Mouse (Mus musculus): ENCODE measurements around the gene 1700008O03Rik.

1700008O03Rik gene

DNA sequence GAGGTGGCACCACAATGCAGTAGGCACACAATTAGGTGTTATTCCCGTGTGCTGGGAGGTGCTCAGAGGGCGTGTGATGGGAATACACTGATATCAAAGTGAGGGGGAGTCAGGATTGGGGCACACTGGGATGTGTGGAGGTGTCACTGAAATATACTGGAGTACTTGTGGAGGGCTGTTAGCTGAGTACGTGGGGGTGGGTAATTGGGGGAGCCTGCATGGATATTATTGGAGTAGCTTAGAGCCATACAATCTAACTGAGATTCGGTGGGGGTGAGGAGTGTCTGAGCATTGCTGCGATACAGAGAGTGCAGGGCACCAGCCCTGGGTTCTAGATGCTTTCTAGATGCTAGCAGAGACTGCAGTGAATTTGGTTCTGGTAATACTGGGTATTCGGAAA is 45.4 kb downstream of the 1700008O03Rik start:
- TF ChIP-seq GATA4 (IDR thresholded peaks at IDR 0.05; ENCODE audit: insufficient replicate concordance, low read length) = no peak

DNA sequence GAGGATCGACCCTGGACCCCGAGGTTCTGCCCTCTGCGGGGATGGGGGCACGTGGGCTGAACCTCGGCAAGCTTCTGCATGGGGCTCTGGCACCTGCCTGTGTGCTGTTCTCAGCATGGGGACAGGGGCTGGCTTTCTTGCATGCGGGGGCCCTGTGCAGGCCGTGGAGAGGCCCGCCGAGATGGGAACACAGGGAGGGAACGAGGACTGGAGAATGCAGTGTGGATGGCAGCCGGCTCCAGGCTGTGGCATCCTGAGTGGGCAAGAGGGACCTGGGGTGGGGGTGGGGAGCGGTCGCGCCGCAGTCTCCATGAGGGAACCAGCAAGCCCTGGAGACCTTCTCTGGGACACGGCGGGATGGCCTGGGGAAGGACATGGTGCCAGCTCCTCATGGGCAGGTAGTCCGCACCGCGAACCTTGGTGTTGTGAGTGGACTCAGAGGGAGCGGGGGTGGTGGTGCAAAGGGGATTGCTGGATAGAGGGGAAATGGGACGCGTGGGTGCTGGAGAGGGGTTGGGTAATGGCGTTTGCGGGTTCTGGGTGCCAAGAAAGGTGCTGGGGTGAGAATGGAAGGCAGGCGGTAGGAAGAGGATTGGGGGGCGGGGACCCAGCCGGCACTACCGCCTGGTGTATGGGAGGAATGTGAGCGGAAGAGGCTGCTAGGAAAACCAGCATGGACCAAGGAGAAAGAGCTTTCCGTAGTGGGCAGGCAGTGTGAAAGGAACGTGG is 48.3 kb downstream of the 1700008O03Rik start:
- no peak for TF ChIP-seq GATA4 (IDR thresholded peaks at IDR 0.05; ENCODE audit: insufficient replicate concordance, low read length)

DNA sequence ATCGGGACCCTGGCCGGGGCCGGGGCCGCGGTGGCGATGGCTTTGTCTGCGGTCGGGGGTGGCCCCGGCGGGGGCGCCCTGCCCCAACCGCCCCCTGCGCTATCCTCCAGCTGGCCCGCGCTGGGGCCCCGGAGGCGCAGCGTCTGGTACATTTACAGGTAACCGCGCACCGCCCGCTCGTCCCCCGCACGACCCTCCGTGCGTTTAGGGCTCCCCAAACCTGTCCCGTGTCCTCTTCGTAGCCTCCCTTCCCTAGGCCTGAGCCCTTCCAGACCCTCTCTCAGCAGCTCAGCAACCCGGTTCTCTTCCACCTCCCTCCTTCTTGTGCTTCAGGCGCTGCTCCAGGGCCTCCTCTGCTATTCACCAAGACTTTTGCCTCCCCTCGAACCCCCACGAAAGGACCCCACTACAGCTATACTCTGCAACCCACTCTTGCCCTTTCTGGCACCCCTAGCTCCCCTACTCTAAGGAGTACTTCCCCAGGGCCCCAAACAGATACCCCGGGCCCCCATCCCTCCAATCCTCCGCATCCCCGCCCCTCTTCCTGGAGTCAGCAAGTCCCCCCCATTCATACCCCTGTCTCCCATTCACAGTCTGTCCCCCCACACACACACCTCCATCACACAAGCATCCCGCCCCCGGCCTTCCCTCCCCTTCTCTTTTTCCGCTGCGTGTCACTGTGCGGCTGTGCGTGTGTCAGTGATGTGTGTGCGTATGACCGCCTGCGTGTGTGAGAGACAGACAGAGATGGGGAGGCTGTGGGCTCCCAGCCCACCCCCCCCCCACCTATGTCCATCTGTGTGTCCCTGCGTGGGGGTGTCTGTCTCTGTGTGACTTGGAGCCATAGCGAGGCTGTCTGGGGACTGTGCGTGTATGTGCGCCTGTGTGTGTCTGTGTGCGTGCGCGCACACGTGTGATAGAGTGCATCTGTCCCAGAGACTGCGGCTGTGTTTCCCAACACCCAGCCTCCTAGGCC is 49.3 kb downstream of the 1700008O03Rik start:
- TF ChIP-seq GATA4 (IDR thresholded peaks at IDR 0.05; ENCODE audit: insufficient replicate concordance, low read length) = no peak

DNA sequence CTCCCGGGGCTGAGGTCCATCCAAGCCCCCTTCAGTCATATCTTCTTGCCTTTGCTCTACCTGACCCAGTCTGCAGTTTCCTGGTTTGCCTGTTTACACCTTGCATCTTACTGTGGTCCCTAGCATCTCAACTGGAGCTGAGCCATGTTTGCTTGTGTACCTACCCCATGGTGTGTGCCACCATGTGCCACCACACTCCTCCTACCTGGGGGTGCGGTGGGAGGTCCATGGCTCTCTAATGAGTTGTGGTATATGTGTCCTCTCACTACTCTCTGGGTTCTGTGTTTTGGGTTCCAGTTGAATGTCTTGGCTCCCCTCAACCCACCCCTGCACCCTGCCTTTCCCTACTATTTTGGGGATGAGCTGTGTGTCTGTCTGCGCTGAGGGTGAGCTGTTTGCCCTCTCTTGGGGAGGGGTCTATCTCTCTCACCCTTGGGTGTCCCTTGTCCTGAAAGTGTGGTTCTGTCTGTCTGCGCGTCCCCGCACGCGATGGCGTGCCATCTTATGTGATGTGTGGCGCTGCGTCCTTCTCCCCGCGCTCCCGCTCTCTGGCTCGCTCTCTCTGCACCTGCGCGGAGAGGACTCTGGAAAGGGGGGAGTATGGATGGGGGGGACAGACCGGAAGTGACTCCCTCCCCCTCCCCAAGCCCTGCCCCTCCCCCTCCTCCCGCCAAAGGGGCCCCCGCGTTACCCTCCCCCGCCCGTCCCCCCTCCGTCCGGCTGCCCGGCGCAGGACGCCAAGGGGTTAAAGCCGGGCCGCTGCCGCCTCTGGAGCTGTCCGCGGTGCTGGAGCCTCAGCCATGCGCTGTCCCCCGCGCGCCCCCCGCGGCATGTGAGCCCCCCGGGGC is 50.4 kb downstream of the 1700008O03Rik start:
- no peak for TF ChIP-seq GATA4 (IDR thresholded peaks at IDR 0.05; ENCODE audit: insufficient replicate concordance, low read length)

DNA sequence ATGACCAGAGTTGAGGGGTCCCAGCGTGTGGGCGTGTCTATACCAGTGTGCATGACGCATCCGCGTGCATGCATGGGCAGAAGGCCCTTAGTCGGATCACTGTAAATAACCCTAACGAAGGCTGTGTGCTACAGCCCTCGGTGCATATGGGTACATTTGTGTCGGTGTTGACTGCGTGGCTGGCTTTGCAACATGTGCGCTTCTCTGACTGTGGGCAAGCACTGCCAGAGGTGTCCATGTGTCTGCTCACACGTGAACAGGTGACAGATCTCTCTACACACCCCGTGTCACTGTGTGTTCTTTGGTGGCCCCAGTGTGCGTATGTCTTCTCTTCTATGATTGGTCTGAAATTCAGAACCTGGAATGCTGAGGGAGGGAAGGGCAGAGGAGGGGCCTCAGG is 51.5 kb downstream of the 1700008O03Rik start:
- TF ChIP-seq GATA4 (IDR thresholded peaks at IDR 0.05; ENCODE audit: insufficient replicate concordance, low read length) = no peak

DNA sequence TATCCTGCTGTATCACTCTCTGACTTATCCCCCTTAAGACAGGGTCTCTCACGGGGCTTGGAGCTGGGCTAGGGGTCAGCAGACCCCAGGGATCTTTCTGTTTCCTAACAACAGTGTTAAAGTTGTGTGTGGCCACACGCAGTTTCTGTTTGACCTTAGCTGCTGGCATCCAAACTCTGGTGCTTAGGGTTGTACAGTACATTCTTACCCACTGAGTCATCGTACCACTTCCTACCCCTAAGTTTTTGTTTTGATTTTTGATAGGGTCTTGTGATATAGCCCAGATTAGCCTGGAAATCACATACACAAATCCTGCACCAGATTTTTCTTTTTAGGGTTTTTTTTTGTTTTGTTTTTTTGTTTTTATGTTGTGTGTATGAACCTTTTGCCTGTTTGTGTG is 53.3 kb downstream of the 1700008O03Rik start:
- no peak for TF ChIP-seq GATA4 (IDR thresholded peaks at IDR 0.05; ENCODE audit: insufficient replicate concordance, low read length)

DNA sequence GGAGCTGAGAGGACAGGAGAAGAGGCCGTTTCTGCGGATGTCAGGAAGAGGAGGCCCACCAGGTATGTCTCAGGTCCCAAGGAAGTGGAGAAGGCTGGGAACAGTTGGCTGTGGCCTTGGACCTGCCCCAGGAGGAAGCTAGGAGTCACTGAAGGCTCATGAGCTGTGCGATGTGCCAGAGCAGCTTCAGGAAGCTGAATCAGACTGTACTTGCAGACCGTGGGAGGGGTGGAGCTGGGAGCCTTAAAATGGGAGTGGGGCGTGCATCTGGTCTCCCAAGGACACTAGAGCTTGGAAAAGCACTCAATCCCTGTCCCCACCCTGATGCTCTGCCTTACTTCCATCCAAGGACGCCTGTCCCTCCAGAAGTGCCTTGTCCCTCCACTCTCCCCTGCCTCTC is 59.0 kb downstream of the 1700008O03Rik start:
- no peak for TF ChIP-seq GATA4 (IDR thresholded peaks at IDR 0.05; ENCODE audit: insufficient replicate concordance, low read length)

DNA sequence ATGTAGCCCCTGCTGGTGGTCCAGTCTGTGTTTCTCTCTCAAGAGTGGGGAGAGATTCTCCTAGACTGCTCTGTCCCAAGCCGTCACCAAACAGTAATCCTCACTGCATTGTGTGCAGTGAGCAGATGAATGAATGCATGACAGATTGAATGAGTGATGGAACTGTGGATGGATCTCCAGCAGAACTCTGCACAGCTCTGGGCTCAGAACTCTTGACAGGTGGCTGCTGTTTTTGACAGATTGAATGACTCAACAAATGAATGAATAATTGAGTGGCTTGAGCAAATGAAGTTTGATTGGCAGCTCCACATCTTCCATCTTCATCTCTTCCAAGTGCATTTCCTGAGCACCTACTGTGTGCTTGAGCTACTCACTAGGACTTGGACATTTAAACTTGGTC is 63.3 kb downstream of the 1700008O03Rik start:
- TF ChIP-seq GATA4 (IDR thresholded peaks at IDR 0.05; ENCODE audit: insufficient replicate concordance, low read length) = no peak

DNA sequence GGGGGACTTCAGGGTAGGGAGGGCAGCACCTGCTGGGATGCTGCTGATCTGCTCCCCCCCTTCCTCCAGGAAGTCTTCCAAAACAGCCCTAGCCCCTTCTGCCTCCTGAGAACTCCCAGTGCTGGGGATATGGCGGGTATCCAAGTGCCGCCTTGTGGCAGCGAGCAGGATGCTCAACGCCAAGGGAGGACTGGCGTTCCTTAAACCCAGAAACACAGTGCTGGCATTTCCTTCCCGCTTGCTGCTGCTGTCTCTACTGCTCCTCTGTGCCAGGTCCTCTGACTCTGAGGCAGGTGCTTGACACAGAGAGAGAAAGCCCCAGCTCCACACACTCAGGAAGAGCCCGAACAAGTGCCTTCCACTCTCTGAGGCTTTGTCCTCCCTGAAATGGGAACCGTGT is 64.7 kb downstream of the 1700008O03Rik start:
- no peak for TF ChIP-seq GATA4 (IDR thresholded peaks at IDR 0.05; ENCODE audit: insufficient replicate concordance, low read length)

DNA sequence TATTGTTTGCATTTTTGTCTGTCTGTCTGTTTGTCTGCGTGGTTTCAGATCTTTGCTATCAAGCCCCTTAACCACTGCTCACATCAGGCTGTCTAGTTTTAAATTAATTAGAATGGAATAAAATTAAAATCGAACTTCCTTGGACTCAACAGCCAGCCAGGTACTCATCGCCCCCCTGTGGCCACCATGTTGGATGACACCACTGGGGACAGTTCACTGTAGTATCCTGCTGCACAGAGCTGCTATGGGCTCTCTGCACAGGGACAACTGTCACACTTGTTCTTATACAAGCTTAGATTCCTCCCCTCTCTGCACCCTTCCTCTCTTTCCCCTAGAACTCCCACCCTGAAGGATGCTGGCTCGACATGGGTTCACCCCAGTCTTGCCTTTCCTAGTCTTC is 67.7 kb downstream of the 1700008O03Rik start:
- no peak for TF ChIP-seq GATA4 (IDR thresholded peaks at IDR 0.05; ENCODE audit: insufficient replicate concordance, low read length)

DNA sequence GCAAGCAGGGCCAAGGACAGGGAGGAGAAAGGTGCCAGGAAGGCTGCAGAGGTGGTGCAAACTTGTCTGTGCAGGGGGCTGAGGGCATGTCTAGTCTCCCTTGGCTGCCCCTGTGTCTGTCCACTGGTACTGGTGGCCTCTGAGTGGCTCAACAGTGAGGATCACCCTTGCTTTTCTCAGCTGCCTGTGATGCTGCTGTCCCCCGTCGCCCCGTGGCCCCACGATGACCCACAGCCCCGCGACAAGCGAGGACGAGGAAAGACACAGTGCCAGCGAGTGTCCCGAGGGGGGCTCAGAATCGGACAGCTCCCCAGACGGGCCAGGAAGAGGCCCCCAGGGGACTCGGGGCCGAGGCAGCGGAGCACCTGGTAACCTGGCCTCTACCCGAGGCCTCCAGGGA is 73.1 kb downstream of the 1700008O03Rik start:
- no peak for TF ChIP-seq GATA4 (IDR thresholded peaks at IDR 0.05; ENCODE audit: insufficient replicate concordance, low read length)

DNA sequence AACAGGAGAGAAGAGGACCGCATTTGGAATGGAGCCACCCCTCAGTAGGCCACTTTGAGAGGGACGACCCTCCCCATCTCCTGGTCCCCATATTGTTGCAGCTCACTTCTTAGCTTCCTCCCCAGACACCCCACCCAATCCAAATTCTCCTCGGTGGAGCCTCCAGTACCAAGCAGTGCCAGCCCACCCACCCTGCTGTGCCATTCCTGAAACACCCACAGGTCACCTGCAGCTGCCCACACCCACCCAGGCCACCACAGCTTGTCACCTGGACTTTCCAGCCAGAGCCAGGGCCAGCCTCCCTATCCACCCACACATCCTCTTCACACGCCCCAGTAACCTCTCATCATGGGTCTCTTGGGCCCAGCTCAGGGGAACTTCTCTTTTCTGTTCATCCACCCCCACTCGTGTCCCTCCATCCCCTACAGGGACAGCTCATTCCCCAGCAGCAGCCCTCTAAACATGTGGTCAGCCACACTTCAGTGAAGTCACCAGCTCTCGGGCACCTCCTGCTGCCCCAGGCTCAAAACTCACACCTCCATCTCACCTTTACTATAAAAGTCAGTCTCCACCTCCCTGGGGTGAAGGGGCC is 73.8 kb downstream of the 1700008O03Rik start:
- TF ChIP-seq GATA4 (IDR thresholded peaks at IDR 0.05; ENCODE audit: insufficient replicate concordance, low read length) = no peak

DNA sequence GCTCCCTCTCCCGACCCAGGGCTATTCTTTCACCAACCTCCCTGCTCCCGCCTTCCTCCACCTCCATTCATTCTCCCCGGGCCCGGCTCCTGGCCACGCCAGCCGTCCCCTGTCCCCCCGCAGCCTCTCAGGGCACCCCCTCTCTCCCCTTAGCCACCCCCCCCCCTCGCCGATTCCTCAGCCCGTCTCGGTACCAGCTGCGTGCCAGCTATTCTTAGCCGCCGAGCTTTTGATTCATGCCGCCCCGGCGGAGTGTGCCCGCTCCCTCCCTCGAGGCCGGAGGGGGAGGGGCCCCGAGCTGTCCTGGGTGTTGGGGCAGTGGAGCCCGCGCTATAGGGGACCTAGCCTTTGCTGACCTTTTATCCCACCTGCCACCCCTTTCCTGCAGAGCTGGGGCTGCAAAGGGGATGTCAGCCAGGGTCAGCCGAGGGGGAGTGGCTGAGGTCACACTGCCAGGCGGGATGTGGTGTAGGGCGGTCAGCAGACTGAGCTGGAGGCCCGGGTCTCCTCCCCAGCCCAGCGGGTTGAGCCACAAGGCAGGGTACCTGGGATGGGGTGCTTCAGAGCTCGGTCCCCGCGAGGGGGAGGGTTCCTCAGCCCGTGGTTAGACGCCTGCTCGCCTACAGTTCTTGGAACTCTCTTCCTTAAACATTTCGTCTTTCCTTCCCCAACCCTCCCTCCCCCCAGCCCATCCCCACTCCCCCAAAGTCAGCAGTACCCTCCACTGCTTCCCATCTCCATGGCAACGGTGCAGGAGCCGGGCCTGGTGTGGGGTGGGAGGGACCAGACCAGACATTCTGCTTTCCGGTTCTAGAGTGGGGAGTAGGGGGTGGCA is 74.5 kb downstream of the 1700008O03Rik start:
- TF ChIP-seq GATA4 (IDR thresholded peaks at IDR 0.05; ENCODE audit: insufficient replicate concordance, low read length) = no peak

DNA sequence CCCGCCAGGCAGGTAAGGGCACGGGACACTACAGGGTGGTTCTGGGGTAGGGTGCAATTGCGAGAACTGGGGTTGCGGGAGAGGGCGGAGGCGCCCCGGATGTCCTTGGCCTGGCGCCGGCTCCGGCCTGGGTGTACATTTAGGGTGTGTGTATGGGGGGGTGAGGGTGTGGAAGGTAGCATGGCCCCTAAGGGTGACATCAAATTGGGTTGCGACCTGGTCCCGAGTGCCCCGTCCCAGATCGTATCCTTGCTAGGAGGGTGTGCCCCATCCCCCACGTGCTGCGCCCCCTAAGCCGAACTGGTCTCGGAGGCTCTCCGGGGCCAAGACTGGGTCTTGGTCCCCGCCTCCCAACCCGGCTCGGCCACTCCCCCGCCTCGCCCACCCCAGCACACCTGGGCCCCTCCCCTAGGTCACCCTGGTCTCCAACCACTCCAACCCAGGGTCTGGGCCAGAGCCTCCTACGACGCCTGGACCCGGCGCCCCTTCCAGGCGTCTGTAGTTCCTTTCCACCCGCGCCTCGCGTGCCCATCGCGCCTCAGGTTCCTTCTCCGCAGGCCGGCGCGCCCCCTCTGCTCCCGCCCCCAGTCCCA is 75.2 kb downstream of the 1700008O03Rik start:
- no peak for TF ChIP-seq GATA4 (IDR thresholded peaks at IDR 0.05; ENCODE audit: insufficient replicate concordance, low read length)

Data from liver, adult (tissue).